Mouse (Mus musculus) ES-Bruce4 (cell line): ENCODE results near the gene Gm21976.

ENCODE experiments used
- CTCF ChIP-seq: IDR thresholded peaks from one replicate; pipeline ENCODE4 v1.8.1; 2011; ENCODE audit warnings: low read depth, low read length
- EP300 ChIP-seq: IDR thresholded peaks from 2 replicates; pipeline ENCODE4 v1.6.1; 2011; ENCODE audit warnings: low read depth, low read length; ENCODE audit not compliant: insufficient read depth
- POLR2A ChIP-seq: IDR thresholded peaks from one replicate; pipeline ENCODE4 v1.8.1; 2011; ENCODE audit warnings: low read length; ENCODE audit not compliant: insufficient read depth

DNA sequence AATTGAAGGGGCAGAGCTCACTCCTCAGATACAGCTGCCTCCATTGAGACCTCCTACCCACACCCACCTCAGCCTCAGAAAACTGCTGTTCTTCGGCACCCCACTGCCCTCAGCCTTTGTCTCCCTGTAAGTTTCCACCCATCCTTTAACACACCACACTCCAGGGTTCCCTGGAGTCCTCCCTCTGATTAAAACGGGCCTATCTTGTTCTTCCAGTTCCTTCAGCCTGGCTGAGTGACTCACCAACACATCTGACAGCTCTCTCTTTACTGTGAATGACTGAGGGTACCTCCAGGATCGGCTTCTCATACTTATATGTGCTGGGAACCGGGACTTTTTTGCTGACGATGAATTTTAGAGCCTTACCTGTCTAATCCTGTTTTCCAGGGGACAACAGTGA is 16.4 kb downstream of the Gm21976 start:
- TF ChIP-seq CTCF, result no peak
- no peak for TF ChIP-seq POLR2A
- TF ChIP-seq EP300, result peak; percentile 7; the same call in 1 of the 2 replicates
